Mouse (Mus musculus) kidney, postnatal 0 days (tissue): ENCODE results near the gene Cidec. TPM values are rescaled to one million over a fixed set of nuclear protein-coding genes. Genes with fewer than 3 reads are reported as not detected.
A peak's percentile ranks its signal among the peaks of the same experiment; 100 is the strongest.

Experiments used
- ATAC-seq: fragments of 200-750 bp; cut with Nextera tagmentation; replicated peaks from 2 replicates; pipeline ENCODE4 v1.8.0; 2017; ENCODE audit warnings: low read depth, moderate number of reproducible peaks, moderate TSS enrichment, moderate library complexity; ENCODE audit not compliant: low FRiP score
- DNase-seq: peaks from one replicate; pipeline ENCODE4 v3.0.0-alpha.2; 2016; ENCODE audit warnings: low spot score
- H3K27ac ChIP-seq: fragments of 300-500 bp; sonication (generic); 2 replicates; pipeline ENCODE4 v1.5.1; 2014; ENCODE audit warnings: mild to moderate bottlenecking
- H3K27me3 ChIP-seq: fragments of 300-500 bp; sonication (generic); 2 replicates; pipeline ENCODE4 v1.6.1; 2014; ENCODE audit warnings: low read length, mixed read lengths; ENCODE audit not compliant: insufficient read depth
- H3K36me3 ChIP-seq: fragments of 300-500 bp; sonication (generic); 2 replicates; pipeline ENCODE4 v1.6.1; 2014; ENCODE audit warnings: low read length, mixed read lengths; ENCODE audit not compliant: insufficient read depth
- H3K4me1 ChIP-seq: fragments of 300-500 bp; sonication (generic); replicated peaks from 2 replicates; pipeline ENCODE4 v1.6.1; 2014; ENCODE audit warnings: antibody characterized with exemption, low read length, mixed read lengths; ENCODE audit not compliant: insufficient read depth
- H3K4me2 ChIP-seq: fragments of 300-500 bp; sonication (generic); 2 replicates; pipeline ENCODE4 v1.6.1; 2014; ENCODE audit warnings: mild to moderate bottlenecking, low read length, moderate library complexity, mixed read lengths
- H3K4me3 ChIP-seq: fragments of 300-500 bp; sonication (generic); replicated peaks from 2 replicates; pipeline ENCODE4 v1.5.1; 2014; ENCODE audit warnings: low read depth, low read length
- H3K9ac ChIP-seq: fragments of 300-500 bp; sonication (generic); 2 replicates; pipeline ENCODE4 v1.6.1; 2014; ENCODE audit warnings: low read depth, low read length
- H3K9me3 ChIP-seq: fragments of 300-500 bp; sonication (generic); replicated peaks from 2 replicates; pipeline ENCODE4 v1.6.1; 2016; ENCODE audit warnings: low read length, inconsistent platforms, mixed read lengths
- CTCF ChIP-seq: IDR thresholded peaks from 2 replicates; pipeline ENCODE4 v1.5.1; 2016; ENCODE audit warnings: antibody characterized with exemption, low read depth, mild to moderate bottlenecking, moderate library complexity
- WGBS: fragments of 180-500 bp; shearing (Covaris S2); extraction: QIAGEN DNeasy Blood & Tissue Kit; methylation state at CpG from one replicate; pipeline ENCODE4 v1.1.7; 2014; 5-methylcytosine and 5-hydroxymethylcytosine counted together
- polyA plus RNA-seq: library from polyadenylated mRNA; unstranded; fragments of >200 nt; fragmentation: Nextera tagmentation; extraction: Ambion mirVana; gene quantifications from 2 replicates; pipeline ENCODE4 v1.2.1, GENCODE M21; 2015

Gene Cidec
- polyA plus RNA-seq, 1 experiment from 2014 or later, result 0.17 TPM

DNA sequence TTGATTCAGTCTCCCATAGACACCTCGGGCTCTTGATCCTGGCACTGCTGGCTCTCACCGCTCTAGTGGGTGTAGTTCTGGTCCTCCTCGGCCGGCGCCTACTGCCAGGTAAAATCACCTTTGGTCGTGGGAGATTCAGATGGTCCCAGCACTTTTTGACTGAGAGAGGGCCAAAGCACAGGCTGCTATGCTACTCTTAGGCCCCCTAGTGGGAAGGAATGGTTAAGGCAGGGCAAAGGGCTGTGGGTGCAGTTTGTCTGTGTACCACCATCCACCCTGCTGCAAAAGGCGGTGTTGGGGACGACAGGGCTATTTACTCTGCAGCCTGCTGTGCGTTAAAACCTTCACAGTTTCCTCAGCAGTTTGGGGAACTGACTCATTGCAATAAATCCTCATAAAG lies 33.5 kb upstream of the Cidec start:
- Histone ChIP-seq H3K36me3 (no peaks in the 10 kb centered on the region), H3K4me3 (peak overlapping the region; percentile 33), H3K4me1 (peaks cover 26% of the 10 kb centered on the region; the same call in 1 of the 2 replicates), H3K4me2 (peak overlapping the region; percentile 72), H3K27me3 (no peaks in the 10 kb centered on the region), H3K27ac (no peak overlapping the region), H3K9ac (peak overlapping the region; percentile 29; the same call in 1 of the 2 replicates), H3K9me3 (no peaks in the 10 kb centered on the region)
- ATAC-seq, result peak; percentile 67
- 8% methylated on average over 9 of the region's 9 CpGs for WGBS
- DNase-seq, result peak; percentile 87
- peak; percentile 70; the same call in 1 of the 2 replicates for TF ChIP-seq CTCF

GRCm38 (mm10) chr6:113468512-113468911 lies 33.0 kb upstream of the Cidec start:
- H3K4me1 ChIP-seq, result peaks cover 26% of the 10 kb centered on the region; the same call in 1 of the 2 replicates
- peak overlapping the region; percentile 72; the same call in 1 of the 2 replicates for H3K4me2 ChIP-seq
- WGBS, result 73% methylated on average over 3 of the region's 3 CpGs
- H3K36me3 ChIP-seq, result no peaks in the 10 kb centered on the region
- H3K9me3 ChIP-seq, result no peaks in the 10 kb centered on the region
- no peaks in the 10 kb centered on the region for H3K27me3 ChIP-seq
- ATAC-seq (no peak), DNase-seq (no peak)
- no peak overlapping the region for H3K9ac ChIP-seq
- no peak overlapping the region for H3K4me3 ChIP-seq
- no peak for TF ChIP-seq CTCF
- H3K27ac ChIP-seq, result no peak overlapping the region; the same call in 1 of the 2 replicates

GRCm38 (mm10) chr6:113465602-113466001 lies 30.0 kb upstream of the Cidec start:
- Histone ChIP-seq H3K9ac (no peak overlapping the region), H3K4me3 (no peak overlapping the region), H3K9me3 (no peaks in the 10 kb centered on the region), H3K4me2 (no peak overlapping the region), H3K27me3 (no peaks in the 10 kb centered on the region), H3K36me3 (no peaks in the 10 kb centered on the region), H3K4me1 (0 out of 2 replicates have a peak, but pooled peaks cover 5% of the 10 kb centered on the region), H3K27ac (no peak overlapping the region)
- TF ChIP-seq CTCF, result peak; percentile 82
- peak; percentile 68 for ATAC-seq
- peak; percentile 74 for DNase-seq
- WGBS, result 32% methylated on average over 5 of the region's 5 CpGs

- DNase-seq, result no peak
- TF ChIP-seq CTCF, result no peak
- Histone ChIP-seq H3K4me3 (no peak overlapping the region), H3K4me1 (0 out of 2 replicates have a peak, but pooled peaks cover 4% of the 10 kb centered on the region), H3K9ac (no peak overlapping the region), H3K27me3 (no peaks in the 10 kb centered on the region), H3K36me3 (no peaks in the 10 kb centered on the region), H3K9me3 (no peaks in the 10 kb centered on the region), H3K4me2 (no peak overlapping the region), H3K27ac (no peak overlapping the region)
- no peak for ATAC-seq
- WGBS, result 64% methylated on average over 7 of the region's 7 CpGs
These were observed 28.5 kb upstream of the Cidec start for GRCm38 (mm10) chr6:113464040-113464439.

- ATAC-seq (peak; percentile 76; the same call in 1 of the 2 replicates), DNase-seq (no peak)
- 57% methylated on average over 10 of the region's 10 CpGs for WGBS
- Histone ChIP-seq H3K4me2 (peak overlapping the region; percentile 13; the same call in 1 of the 2 replicates), H3K27me3 (no peaks in the 10 kb centered on the region), H3K9me3 (no peaks in the 10 kb centered on the region), H3K4me3 (no peak overlapping the region), H3K36me3 (no peaks in the 10 kb centered on the region), H3K27ac (peak overlapping the region; percentile 43; the same call in 1 of the 2 replicates), H3K9ac (peak overlapping the region; percentile 49), H3K4me1 (0 out of 2 replicates have a peak, but pooled peaks cover 2% of the 10 kb centered on the region)
- no peak for TF ChIP-seq CTCF
These were observed 23.1 kb upstream of the Cidec start for GRCm38 (mm10) chr6:113458635-113459034.

- Histone ChIP-seq H3K4me3 (no peak within 1 kb of the TSS), H3K27ac (peak within 1 kb of the TSS; percentile 43; the same call in 1 of the 2 replicates), H3K9me3 (no peaks in the 10 kb centered on the region), H3K4me1 (0 out of 2 replicates have a peak, but pooled peaks cover 2% of the 10 kb centered on the region), H3K27me3 (no peaks in the 10 kb centered on the region), H3K9ac (peak within 1 kb of the TSS; percentile 49), H3K4me2 (peak within 1 kb of the TSS; percentile 13; the same call in 1 of the 2 replicates), H3K36me3 (no peaks in the 10 kb centered on the region)
- no peak for TF ChIP-seq CTCF
- WGBS, result 42% methylated on average over 10 of the region's 10 CpGs
- ATAC-seq (no peak), DNase-seq (no peak)
These were observed 22.5 kb upstream of the Cidec start, which contains the start of gene Il17re for GRCm38 (mm10) chr6:113457952-113458534. Gene Il17re (plus strand): TSS chr6:113458484.
